Mouse (Mus musculus): ENCODE results near the gene Hspbap1.

The Hspbap1 gene

DNA sequence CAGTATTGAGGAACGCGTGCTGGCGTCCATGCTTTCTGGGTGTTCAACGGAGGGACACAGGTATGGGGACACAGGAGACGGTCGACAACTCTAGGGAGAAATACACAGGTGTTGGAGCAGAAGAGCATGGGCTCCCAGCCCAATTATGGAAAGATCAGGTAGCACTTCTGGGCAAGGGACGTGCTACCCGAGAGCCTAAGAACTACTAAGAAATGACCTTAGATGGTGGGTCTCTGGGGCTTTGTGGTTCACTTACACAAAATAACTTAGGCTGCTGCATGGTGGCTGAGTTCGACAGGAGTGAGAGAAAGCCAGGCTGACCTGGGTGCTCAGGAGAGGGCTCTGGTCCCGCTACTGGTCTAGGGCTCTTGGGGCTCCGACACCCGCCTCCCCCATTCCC, 101.7 kb downstream of the Hspbap1 start:
- DNase-seq (ENCODE audit: low spot score in 2 of 2) = no peak

DNA sequence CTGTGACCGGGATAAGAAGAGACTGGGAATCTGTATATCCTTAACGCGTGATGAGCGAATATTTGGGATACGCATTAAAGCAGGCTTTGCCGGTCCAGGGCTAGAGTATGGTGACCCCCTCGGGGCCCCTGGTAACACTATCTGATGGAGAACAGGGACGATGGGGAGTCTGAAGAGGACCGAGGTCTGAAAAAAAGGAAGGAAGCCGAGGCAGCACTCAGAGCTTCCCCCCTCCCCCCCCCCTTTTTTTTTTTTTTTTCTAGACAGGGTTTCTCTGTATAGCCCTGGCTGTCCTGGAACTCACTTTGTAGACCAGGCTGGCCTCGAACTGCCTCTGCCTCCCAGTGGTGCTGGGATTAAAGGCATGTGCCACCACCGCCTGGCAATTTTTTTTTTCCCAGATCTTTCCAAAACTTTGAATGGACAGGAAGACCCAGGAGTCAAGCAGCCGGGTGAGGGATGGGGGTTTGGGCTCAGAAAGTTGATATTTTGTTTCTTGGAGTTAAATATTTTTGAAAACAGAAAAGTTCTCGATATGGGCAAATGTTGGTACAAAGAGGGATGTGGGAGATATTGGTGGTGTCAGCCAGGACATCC, 102.3 kb downstream of the Hspbap1 start:
- DNase-seq (ENCODE audit: low spot score in 2 of 2) = no peak

- peak; percentile 35 to 38 for DNase-seq (ENCODE audit: low spot score in 2 of 2)
Observed at GRCm38 (mm10) chr16:35874416-35874815, 104.2 kb downstream of the Hspbap1 start.

Data from right cerebral cortex, adult 2 months (tissue).